Mouse (Mus musculus): Measurements from ENCODE around the gene Acsl4. TPM values are rescaled to one million over a fixed set of nuclear protein-coding genes. Genes with fewer than 3 reads are reported as not detected.

The Acsl4 gene
- total RNA-seq, 2 experiments from 2014 or later, result 62.8 to 70.2 TPM

GRCm38 (mm10) chrX:142359031-142359430, 31.3 kb downstream of the Acsl4 start:
- DNase-seq (ENCODE audit: low spot score in 2 of 2), result no peak

GRCm38 (mm10) chrX:142358427-142358826, 31.9 kb downstream of the Acsl4 start:
- no peak for DNase-seq (ENCODE audit: low spot score in 2 of 2)

GRCm38 (mm10) chrX:142336207-142336606, 54.1 kb downstream of the Acsl4 start:
- no peak for DNase-seq (ENCODE audit: low spot score in 2 of 2)

DNA sequence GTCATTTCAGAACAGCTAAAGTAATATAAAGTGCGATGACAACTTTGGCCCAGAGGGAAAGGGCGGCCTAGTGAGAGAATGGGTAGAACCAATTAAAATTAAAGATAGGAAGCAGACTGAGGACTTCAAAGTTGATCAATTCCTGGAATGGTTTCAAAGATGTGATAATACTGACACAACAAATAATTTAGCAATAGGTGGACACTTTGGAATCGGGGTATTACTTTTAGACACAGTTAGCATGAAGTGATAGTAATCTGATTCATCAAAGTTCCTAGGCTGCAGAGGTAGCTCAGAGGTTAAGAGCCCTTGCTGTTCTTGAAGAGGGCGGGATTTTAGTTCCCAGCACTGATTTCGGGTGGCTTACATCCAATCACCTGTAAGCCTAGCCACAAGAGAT, 54.8 kb downstream of the Acsl4 start:
- DNase-seq (ENCODE audit: low spot score in 2 of 2), result no peak

DNA sequence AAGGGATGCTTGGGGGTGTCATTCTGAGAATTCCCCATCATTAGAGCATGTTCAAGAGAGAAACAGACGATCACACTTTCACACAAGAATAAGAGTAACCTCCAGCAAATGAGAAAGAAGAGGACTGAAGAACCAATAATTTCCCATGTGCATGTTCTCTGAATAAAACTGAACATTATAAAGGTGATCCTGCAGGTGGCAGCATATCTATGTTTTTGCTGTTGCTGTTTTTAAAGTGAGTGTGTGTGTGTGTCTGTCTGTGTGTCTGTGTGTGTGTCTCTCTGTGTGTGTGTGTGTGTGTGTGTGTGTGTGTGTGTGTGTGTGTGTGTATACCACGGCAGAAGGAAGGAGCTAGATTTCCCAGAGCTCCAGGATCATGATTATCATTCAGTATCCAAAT, 64.6 kb downstream of the Acsl4 start:
- DNase-seq (ENCODE audit: low spot score in 2 of 2), result no peak

DNA sequence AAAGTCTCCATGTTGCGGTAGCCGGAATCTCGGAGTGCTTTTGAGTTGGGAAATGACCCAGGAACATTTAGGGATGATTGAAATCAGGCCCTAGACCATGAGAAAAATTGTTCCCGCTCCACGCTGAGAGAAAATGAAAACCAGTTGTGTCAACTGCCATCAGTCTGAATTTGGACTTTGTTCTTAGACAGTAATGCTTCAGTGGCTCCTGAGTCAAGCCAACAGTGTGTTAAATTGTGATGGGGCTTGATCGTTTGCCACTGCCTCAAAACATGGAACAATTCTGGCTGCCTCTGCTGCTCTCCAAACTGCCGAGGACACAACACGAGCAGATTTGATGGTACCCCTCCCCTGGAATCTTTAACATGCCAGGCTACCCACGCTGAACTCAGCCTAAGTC, 74.2 kb downstream of the Acsl4 start:
- no peak for DNase-seq (ENCODE audit: low spot score in 2 of 2)

- DNase-seq (ENCODE audit: low spot score in 2 of 2), result no peak
These were observed 75.1 kb downstream of the Acsl4 start for GRCm38 (mm10) chrX:142315270-142315669.

DNA sequence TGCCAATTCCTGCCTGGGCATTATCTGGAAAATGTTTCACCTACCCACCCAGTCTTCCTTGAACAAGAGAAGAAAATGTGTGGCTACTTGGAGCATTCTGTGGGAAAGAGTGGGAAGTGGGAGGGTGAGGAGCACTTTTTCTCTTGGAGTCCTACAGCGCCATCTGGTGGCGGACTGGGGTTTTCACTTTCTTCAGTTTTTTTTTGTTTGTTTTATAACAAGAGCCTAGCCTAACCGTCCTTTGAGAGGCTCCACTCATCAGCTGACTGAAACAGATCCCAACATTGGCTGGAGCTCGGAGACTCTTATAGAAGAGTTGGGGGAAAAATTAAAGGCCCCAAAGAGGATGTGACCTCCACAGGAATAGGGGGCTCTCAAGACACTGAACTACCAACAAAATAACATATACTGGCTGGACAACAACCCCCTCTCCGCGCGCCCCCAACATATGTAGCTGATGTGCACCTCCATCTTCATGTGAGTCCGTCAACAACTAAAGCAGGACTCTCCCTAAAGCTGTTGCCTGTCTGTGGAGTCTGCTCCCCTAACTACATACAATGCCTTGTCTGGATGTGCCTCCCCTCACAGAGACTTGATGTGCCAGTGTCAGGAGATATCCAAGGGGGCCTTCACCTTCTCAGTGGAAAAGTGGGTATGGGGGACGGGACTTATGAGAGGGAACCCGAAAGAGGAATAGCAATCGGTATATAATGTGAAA, 75.9 kb downstream of the Acsl4 start:
- DNase-seq (ENCODE audit: low spot score in 2 of 2), result peak; percentile 76 to 91

DNA sequence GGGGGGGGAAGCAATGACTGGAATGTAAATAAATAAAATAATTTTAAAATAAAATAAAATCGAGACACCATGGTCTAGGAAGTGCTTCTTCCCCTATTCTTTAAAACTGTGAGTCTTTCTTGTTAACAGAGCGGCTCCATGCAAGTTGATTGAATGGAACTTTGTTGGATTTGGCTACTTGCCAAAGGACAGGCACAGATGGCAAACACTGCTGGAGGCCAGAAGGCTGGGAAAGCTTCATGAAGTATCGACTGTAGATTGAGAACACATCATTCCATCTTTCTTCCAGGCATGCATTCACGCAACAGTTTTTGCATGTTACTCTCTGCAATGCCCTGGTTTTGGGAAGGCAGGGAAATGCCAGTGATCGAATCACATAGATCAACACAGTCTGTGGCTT, 79.9 kb downstream of the Acsl4 start:
- DNase-seq (ENCODE audit: low spot score in 2 of 2), result peak; percentile 28 to 66

DNA sequence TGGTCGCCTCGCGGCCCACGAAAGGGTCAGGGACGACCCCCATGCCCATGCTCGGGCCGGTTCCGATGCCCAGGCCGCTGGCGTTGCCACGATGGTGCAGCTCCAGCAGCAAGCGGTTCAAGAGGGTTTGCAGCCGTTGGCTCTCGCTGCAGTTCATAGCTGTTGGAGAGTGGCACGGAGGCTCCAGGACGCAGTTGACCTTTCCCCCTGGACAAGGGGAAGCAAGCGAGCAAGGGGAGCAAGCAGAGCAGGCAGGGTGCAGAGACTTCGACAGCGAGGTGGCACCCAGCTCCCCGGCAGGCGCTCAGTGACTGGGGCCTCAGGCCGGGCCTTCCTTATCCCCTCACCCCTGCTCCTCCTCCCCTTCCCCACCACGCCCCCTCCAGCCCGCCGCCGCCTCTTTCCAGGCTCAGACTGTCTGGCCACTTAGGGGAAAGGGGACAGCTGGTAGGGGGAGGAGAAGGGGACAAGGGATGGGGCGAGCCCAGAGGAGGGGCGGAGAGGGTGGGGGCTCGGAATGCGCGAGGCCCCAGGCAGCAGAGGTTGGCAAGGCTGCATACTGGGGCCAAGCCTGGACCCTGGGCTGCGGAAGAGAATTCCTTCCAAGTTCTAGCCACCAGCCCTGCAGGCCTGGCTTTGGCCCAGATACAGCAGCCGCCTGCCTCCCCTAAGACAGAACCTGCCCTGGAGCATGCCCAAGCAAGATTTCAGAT, 84.3 kb downstream of the Acsl4 start, which contains the start of gene Kcne1l:
Gene Kcne1l (minus strand): TSS at position 426 of the 713 bp plus-strand sequence.
- DNase-seq (ENCODE audit: low spot score in 2 of 2), result no peak

- DNase-seq (ENCODE audit: low spot score in 2 of 2), result peak in 1 of 2 experiments; percentile 9
These were observed 85.1 kb downstream of the Acsl4 start for GRCm38 (mm10) chrX:142305010-142305868.

- DNase-seq (ENCODE audit: low spot score in 2 of 2), result no peak
These were observed 85.7 kb downstream of the Acsl4 start for GRCm38 (mm10) chrX:142304592-142304991.

- DNase-seq (ENCODE audit: low spot score in 2 of 2), result no peak
These were observed 86.9 kb downstream of the Acsl4 start for GRCm38 (mm10) chrX:142303456-142303855.

DNA sequence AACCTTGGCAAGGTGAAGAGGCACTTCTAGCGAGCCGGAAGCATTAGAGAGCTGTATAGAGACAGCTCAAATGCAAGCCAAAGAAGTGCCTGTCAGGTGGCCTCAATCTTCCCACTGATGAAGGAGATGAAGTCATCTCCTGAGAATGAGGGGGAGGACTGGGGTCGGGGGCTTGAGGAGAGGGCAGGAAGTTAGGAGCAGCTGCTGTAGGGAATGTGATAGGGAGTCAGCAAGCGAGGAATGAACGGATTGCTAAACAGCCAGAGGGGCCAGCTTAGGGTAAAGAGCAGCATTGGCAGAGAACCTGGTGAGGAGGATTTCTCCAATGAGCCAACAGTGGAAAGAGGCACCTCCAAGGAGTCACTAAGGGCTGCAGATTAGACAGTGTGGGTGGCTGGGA, 104.4 kb downstream of the Acsl4 start:
- no peak for DNase-seq (ENCODE audit: low spot score in 2 of 2)

GRCm38 (mm10) chrX:142276573-142276972, 113.8 kb downstream of the Acsl4 start:
- DNase-seq (ENCODE audit: low spot score in 2 of 2), result no peak

DNA sequence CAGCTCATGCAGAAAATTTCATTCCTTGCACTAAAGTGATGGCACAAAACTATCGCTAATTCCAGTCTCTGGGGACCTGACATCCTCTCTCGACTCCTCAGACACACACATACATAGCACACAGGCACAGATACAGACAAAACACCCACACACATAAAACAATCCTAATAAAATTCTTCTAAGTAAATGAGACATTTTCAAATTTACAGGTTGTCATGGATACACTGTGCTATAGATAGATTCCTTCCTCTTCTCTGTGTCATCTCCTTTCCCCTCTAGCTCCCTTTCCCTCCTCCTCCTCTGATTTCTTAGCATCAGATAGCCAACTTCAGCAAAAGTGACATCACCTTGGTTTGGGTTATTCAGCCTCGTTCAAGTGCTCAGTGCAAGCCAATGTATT, 114.3 kb downstream of the Acsl4 start:
- DNase-seq (ENCODE audit: low spot score in 2 of 2), result no peak

Other genes starting within 250 kb of the Acsl4 start
- gene Gucy2f, start 193.6 kb downstream of the Acsl4 start, total RNA-seq (2021), result under 1 TPM; 0.79 to 0.81 TPM
- gene Nxt2, start 163.8 kb downstream of the Acsl4 start, total RNA-seq (2021), result 10 to 100 TPM; 35.0 to 35.9 TPM
- 1 to 10 TPM; 3.5 to 3.8 TPM for gene Kcne1l, start 84.2 kb downstream of the Acsl4 start, total RNA-seq (2021)

All from layer of hippocampus, adult 18-20 months (tissue).